Mouse (Mus musculus): Measurements from ENCODE around the gene Gm14288. TPM values are rescaled to one million over a fixed set of nuclear protein-coding genes. Genes with fewer than 3 reads are reported as not detected.

The Gm14288 gene
- 8.3 TPM for polyA plus RNA-seq (2014; fragmentation: Illumina TruSeq; extraction: RNeasy Lipid Tissue Mini Kit (QIAGEN cat#74804); ENCODE audit: low read depth, low replicate concordance)

GRCm38 (mm10) chr2:175800993-175801392, at the start of gene Gm14288:
TSS of gene Gm14288 (minus strand) at chr2:175801093.

GRCm38 (mm10) chr2:175741237-175741636, 59.7 kb downstream of the Gm14288 start, which contains the start of gene Gm2007:
TSS of gene Gm2007 (plus strand) at chr2:175741537.

Other genes with a start within 250 kb of the Gm14288 start
- not detected for gene Gm11007, start 157.1 kb downstream of the Gm14288 start, polyA plus RNA-seq (2014; fragmentation: Illumina TruSeq; extraction: RNeasy Lipid Tissue Mini Kit (QIAGEN cat#74804); ENCODE audit: low read depth, low replicate concordance)
- gene Zfp969, start 97.4 kb downstream of the Gm14288 start, polyA plus RNA-seq (2014; fragmentation: Illumina TruSeq; extraction: RNeasy Lipid Tissue Mini Kit (QIAGEN cat#74804); ENCODE audit: low read depth, low replicate concordance): not detected
- gene Gm2007, start 59.6 kb downstream of the Gm14288 start, polyA plus RNA-seq (2014; fragmentation: Illumina TruSeq; extraction: RNeasy Lipid Tissue Mini Kit (QIAGEN cat#74804); ENCODE audit: low read depth, low replicate concordance): not detected
- gene Gm6710, start 68.1 kb upstream of the Gm14288 start, polyA plus RNA-seq (2014; fragmentation: Illumina TruSeq; extraction: RNeasy Lipid Tissue Mini Kit (QIAGEN cat#74804); ENCODE audit: low read depth, low replicate concordance): 75.9 TPM
- 84.0 TPM for gene Zfp966, start 130.0 kb upstream of the Gm14288 start, polyA plus RNA-seq (2014; fragmentation: Illumina TruSeq; extraction: RNeasy Lipid Tissue Mini Kit (QIAGEN cat#74804); ENCODE audit: low read depth, low replicate concordance)
- gene Gm2026, start 164.2 kb upstream of the Gm14288 start, polyA plus RNA-seq (2014; fragmentation: Illumina TruSeq; extraction: RNeasy Lipid Tissue Mini Kit (QIAGEN cat#74804); ENCODE audit: low read depth, low replicate concordance): 99.0 TPM

Measured in adrenal gland, adult 10 weeks (tissue).